Mouse (Mus musculus): ENCODE results near the gene Jund. TPM values are rescaled to one million over a fixed set of nuclear protein-coding genes. Genes with fewer than 3 reads are reported as not detected.

The Jund gene
- total and polyA plus RNA-seq, 3 experiments, result 191 to 283 (median 279) TPM

DNA sequence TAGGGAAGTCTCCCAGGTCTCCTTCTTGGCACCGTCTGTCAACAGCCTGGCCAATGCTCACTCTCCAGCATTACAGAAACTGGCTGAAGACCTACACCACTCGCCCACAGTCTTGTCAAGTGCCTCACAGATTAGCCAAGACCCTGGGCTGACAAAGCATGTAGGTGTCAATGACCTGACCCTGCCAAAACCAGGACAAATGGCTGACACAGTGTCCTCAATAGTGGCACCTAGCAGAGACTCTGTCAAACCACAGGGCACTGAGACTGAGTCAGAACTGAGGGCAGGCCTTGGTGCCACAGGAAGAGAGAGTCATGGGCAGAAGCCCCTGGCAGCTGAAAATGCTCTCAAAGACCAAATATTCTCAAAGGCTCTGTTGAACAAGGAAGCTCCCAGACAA is 16.3 kb downstream of the Jund start:
- H3K9ac ChIP-seq (ENCODE audit: insufficient read depth, low read depth), result no peak overlapping the region
- H3K9me3 ChIP-seq (replicated peaks; ENCODE audit: low read length), result no peaks in the 10 kb centered on the region
- peaks cover 0 to 12% of the 10 kb centered on the region in 2 experiments for H3K36me3 ChIP-seq (replicated peaks in 1 of 2; ENCODE audit: control insufficient read depth in 1 of 2, insufficient read depth in 1 of 2, low read length in 1 of 2)
- dilution Hi-C loops (cut with MboI; ENCODE audit: extremely low pct_ligation_motif_present, extremely low pct_unique_long_range_greater_than_20kb, low sequenced_read_pairs), result no loop called here
- in situ Hi-C loops (cut with MboI; ENCODE audit: low pct_ligation_motif_present, low pct_unique_long_range_greater_than_20kb, low sequenced_read_pairs), result loop anchor here (5.0 to 10.0 kb wide), 3 partner anchors 37 to 130 kb away; partner anchors contain the start of genes Pgpep1 and Rab3a
- no peak overlapping the region for H3K4me3 ChIP-seq (replicated peaks in 1 of 3; ENCODE audit: low read depth in 2 of 3, low read length in 2 of 3, poor library complexity in 1 of 3)
- H3K79me2 ChIP-seq (replicated peaks; ENCODE audit: control insufficient read depth, extremely low read depth, insufficient read depth, poor library complexity, severe bottlenecking), result no peaks in the 10 kb centered on the region
- no peak overlapping the region for H3K4me2 ChIP-seq (ENCODE audit: insufficient read depth, low read depth, poor library complexity, severe bottlenecking)
- TF ChIP-seq ZMIZ1 (IDR thresholded peaks at IDR 0.05; ENCODE audit: low read depth, low read length), result no peak
- no peak for TF ChIP-seq SMC3 (IDR thresholded peaks at IDR 0.05; ENCODE audit: low read depth, low read length)
- no peak for TF ChIP-seq JUND (conservative IDR thresholded peaks at IDR 0.05; ENCODE audit: low read depth, low read length)
- TF ChIP-seq BHLHE40 (IDR thresholded peaks at IDR 0.05; ENCODE audit: low read depth, low read length), result no peak
- TF ChIP-seq CHD1 (IDR thresholded peaks at IDR 0.05; ENCODE audit: low read depth, low read length), result no peak
- TF ChIP-seq PAX5 (IDR thresholded peaks at IDR 0.05; ENCODE audit: low read length), result no peak
- TF ChIP-seq ZNF384 (IDR thresholded peaks at IDR 0.05; ENCODE audit: low read depth, low read length), result no peak
- TF ChIP-seq HCFC1 (IDR thresholded peaks at IDR 0.05; ENCODE audit: low read depth, low read length), result no peak
- TF ChIP-seq MYC (IDR thresholded peaks at IDR 0.05; ENCODE audit: low read depth, low read length), result no peak
- no peak for TF ChIP-seq ELF1 (IDR thresholded peaks at IDR 0.05; ENCODE audit: low read depth, low read length)
- no peak for TF ChIP-seq GABPA (IDR thresholded peaks at IDR 0.05; ENCODE audit: insufficient replicate concordance, low read depth, low read length)
- no peak for TF ChIP-seq ZC3H11A (IDR thresholded peaks at IDR 0.05; ENCODE audit: low read depth, low read length)
- TF ChIP-seq USF2 (conservative IDR thresholded peaks at IDR 0.05; ENCODE audit: low read depth, low read length), result no peak
- TF ChIP-seq CHD2 (IDR thresholded peaks at IDR 0.05; ENCODE audit: low read length), result no peak
- no peak for TF ChIP-seq TCF12 (IDR thresholded peaks at IDR 0.05; ENCODE audit: low read depth, low read length)
- TF ChIP-seq KAT2A (IDR thresholded peaks at IDR 0.05; ENCODE audit: insufficient replicate concordance, low read length), result no peak
- no peak for TF ChIP-seq SIN3A (IDR thresholded peaks at IDR 0.05; ENCODE audit: low read length)
- no peak for TF ChIP-seq USF1 (IDR thresholded peaks at IDR 0.05; ENCODE audit: low read depth, low read length)
- no peak for TF ChIP-seq POLR2AphosphoS2 (IDR thresholded peaks at IDR 0.05; ENCODE audit: low read depth, low read length)
- TF ChIP-seq E2F4 (IDR thresholded peaks at IDR 0.05; ENCODE audit: insufficient replicate concordance, low read depth, low read length), result no peak
- DNase-seq (ENCODE audit: extremely low read depth), result no peak
- H3K4me1 ChIP-seq (ENCODE audit: control insufficient read depth in 1 of 2, insufficient read depth in 2 of 2), result peaks cover 0 to 11% of the 10 kb centered on the region in 2 experiments; a peak in 3 of 4 replicates
- no peak overlapping the region for H3K27ac ChIP-seq (ENCODE audit: insufficient read depth, low read depth)
- peaks cover 13% of the 10 kb centered on the region for H3K27me3 ChIP-seq (replicated peaks)

Measured in CH12.LX (cell line).